Comparison of ENCODE assay signal across 8 mouse cellular contexts in genomic region chr2:115514831-115515428, GRCm38 (mm10).
DNase-seq lines count a peak whose midpoint lies in the region; ATAC-seq and TF ChIP-seq lines count a peak whose summit lies in the region.
"Had no signal": no experiment of that assay in that cellular context is flagged by ENCODE, and none has a peak within 500 bp of the region (broad histone marks: within the 10 kb centered on the region; RNA-seq: fewer than 3 reads in every experiment).

No protein-coding gene starts in this region.

- in situ Hi-C loops in CH12.LX (cut with MboI; ENCODE audit: low pct_ligation_motif_present, low pct_unique_long_range_greater_than_20kb, low sequenced_read_pairs): loop anchor here (10.0 kb wide), 1 partner anchor 590 kb away; no protein-coding TSS in a partner anchor

- H3K9me3 ChIP-seq in CH12.LX (replicated peaks; ENCODE audit: low read length): no peaks in the 10 kb centered on the region
- no peaks in the 10 kb centered on the region for H3K9me3 ChIP-seq in embryonic facial prominence, embryonic 11.5 days (replicated peaks; ENCODE audit: control insufficient read depth, low read length)
- no peaks in the 10 kb centered on the region for H3K9me3 ChIP-seq in hindbrain, embryonic 11.5 days (ENCODE audit: control insufficient read depth, low read length)
- H3K9me3 ChIP-seq in midbrain, embryonic 12.5 days: no peaks in the 10 kb centered on the region
- H3K9me3 ChIP-seq: megakaryocyte, embryonic 14.5 days had no signal

- H3K36me3 ChIP-seq in CH12.LX (replicated peaks in 1 of 2; ENCODE audit: control insufficient read depth in 1 of 2, insufficient read depth in 1 of 2, low read length in 1 of 2): no peaks in the 10 kb centered on the region
- no peaks in the 10 kb centered on the region for H3K36me3 ChIP-seq in embryonic facial prominence, embryonic 11.5 days (replicated peaks; ENCODE audit: control insufficient read depth, insufficient read depth, low read depth, low read length)
- H3K36me3 ChIP-seq in hindbrain, embryonic 11.5 days (ENCODE audit: control insufficient read depth, insufficient read depth, low read length): no peaks in the 10 kb centered on the region
- H3K36me3 ChIP-seq in midbrain, embryonic 12.5 days: no peaks in the 10 kb centered on the region

- no peak overlapping the region for H3K9ac ChIP-seq in CH12.LX (ENCODE audit: insufficient read depth, low read depth)
- H3K9ac ChIP-seq in embryonic facial prominence, embryonic 11.5 days (replicated peaks; ENCODE audit: low read length): no peak overlapping the region; the same call in 1 of the 2 replicates
- H3K9ac ChIP-seq in hindbrain, embryonic 11.5 days (ENCODE audit: low read depth, low read length): no peak overlapping the region
- H3K9ac ChIP-seq in midbrain, embryonic 12.5 days (replicated peaks): no peak overlapping the region

- H3K4me1 ChIP-seq in CH12.LX (ENCODE audit: control insufficient read depth in 1 of 2, insufficient read depth in 2 of 2): no peaks in the 10 kb centered on the region
- no peaks in the 10 kb centered on the region for H3K4me1 ChIP-seq in embryonic facial prominence, embryonic 11.5 days (ENCODE audit: control insufficient read depth, insufficient read depth, low read length)
- no peaks in the 10 kb centered on the region; the same call in 1 of the 2 replicates for H3K4me1 ChIP-seq in hindbrain, embryonic 11.5 days (replicated peaks; ENCODE audit: control insufficient read depth, insufficient read depth, low read length)
- H3K4me1 ChIP-seq in midbrain, embryonic 12.5 days: peaks cover 6% of the 10 kb centered on the region
- H3K4me1 ChIP-seq: megakaryocyte, embryonic 14.5 days had no signal

- H3K4me2 ChIP-seq in CH12.LX (ENCODE audit: insufficient read depth, low read depth, poor library complexity, severe bottlenecking): peak overlapping the region; percentile 88
- 0 out of 2 replicates have a peak overlapping the region, but pooled peaks have one; percentile 7 for H3K4me2 ChIP-seq in embryonic facial prominence, embryonic 11.5 days (ENCODE audit: low read depth, low read length)
- no peak overlapping the region for H3K4me2 ChIP-seq in hindbrain, embryonic 11.5 days (replicated peaks; ENCODE audit: low read depth, low read length)
- no peak overlapping the region for H3K4me2 ChIP-seq in midbrain, embryonic 12.5 days (replicated peaks)

- dilution Hi-C loops in CH12.LX (cut with MboI; ENCODE audit: extremely low pct_ligation_motif_present, extremely low pct_unique_long_range_greater_than_20kb, low sequenced_read_pairs): no loop called here

- no peaks in the 10 kb centered on the region for H3K79me2 ChIP-seq in CH12.LX (replicated peaks; ENCODE audit: control insufficient read depth, extremely low read depth, insufficient read depth, poor library complexity, severe bottlenecking)

- TF ChIP-seq RAD21 in CH12.LX (IDR thresholded peaks at IDR 0.05; ENCODE audit: low read depth, low read length): peak; percentile 94

- TF ChIP-seq CTCF in CH12.LX (conservative IDR thresholded peaks at IDR 0.05 in 1 of 2, IDR thresholded peaks at IDR 0.05 in 1 of 2; ENCODE audit: low read depth in 2 of 2, low read length in 2 of 2): peak; percentile 37 to 85; a peak in 3 of 4 replicates

- ATAC-seq in embryonic facial prominence, embryonic 11.5 days (replicated peaks; ENCODE audit: insufficient number of reproducible peaks, low FRiP score, low TSS enrichment, low read depth): no peak
- ATAC-seq in hindbrain, embryonic 11.5 days (ENCODE audit: low FRiP score): peak; percentile 85
- peak; percentile 62 for ATAC-seq in midbrain, embryonic 12.5 days (ENCODE audit: low FRiP score, low read depth)

- no peak overlapping the region for H3K27ac ChIP-seq in CH12.LX (ENCODE audit: insufficient read depth, low read depth)
- H3K27ac ChIP-seq in embryonic facial prominence, embryonic 11.5 days (replicated peaks; ENCODE audit: low read depth, low read length): no peak overlapping the region
- H3K27ac ChIP-seq in hindbrain, embryonic 11.5 days (ENCODE audit: low read depth, low read length): 0 out of 2 replicates have a peak overlapping the region, but pooled peaks have one; percentile 24
- no peak overlapping the region for H3K27ac ChIP-seq in midbrain, embryonic 12.5 days (replicated peaks)

- TF ChIP-seq EP300 in CH12.LX (IDR thresholded peaks at IDR 0.05; ENCODE audit: low read length): no peak

- no peaks in the 10 kb centered on the region for H3K27me3 ChIP-seq in CH12.LX (replicated peaks)
- H3K27me3 ChIP-seq in embryonic facial prominence, embryonic 11.5 days (ENCODE audit: control insufficient read depth, insufficient read depth, low read length): no peaks in the 10 kb centered on the region
- H3K27me3 ChIP-seq in hindbrain, embryonic 11.5 days (ENCODE audit: control insufficient read depth, insufficient read depth, low read length): no peaks in the 10 kb centered on the region
- H3K27me3 ChIP-seq in midbrain, embryonic 12.5 days: peaks cover 3% of the 10 kb centered on the region; the same call in 1 of the 2 replicates
- H3K27me3 ChIP-seq: megakaryocyte, embryonic 14.5 days had no signal

- TF ChIP-seq POLR2A in CH12.LX (IDR thresholded peaks at IDR 0.05; ENCODE audit: low read depth, low read length): no peak

- WGBS in embryonic facial prominence, embryonic 11.5 days: 10% methylated on average over 9 of the region's 9 CpGs
- 10% methylated on average over 9 of the region's 9 CpGs for WGBS in hindbrain, embryonic 11.5 days
- 11% methylated on average over 9 of the region's 9 CpGs for WGBS in midbrain, embryonic 12.5 days

- DNase-seq in CH12.LX (ENCODE audit: extremely low read depth): peak; percentile 57
- peak; percentile 17 for DNase-seq in MN1 (ENCODE audit: low spot score)
- DNase-seq in embryonic facial prominence, embryonic 11.5 days (ENCODE audit: low spot score): peak; percentile 73
- DNase-seq in hindbrain, embryonic 11.5 days (ENCODE audit: low spot score): peak; percentile 73
- DNase-seq in layer of hippocampus, adult 9-10 months (ENCODE audit: low spot score): peak; percentile 18
- DNase-seq in ovary, adult 18-20 months (ENCODE audit: low spot score): no peak

- no peak overlapping the region for H3K4me3 ChIP-seq in CH12.LX (replicated peaks in 1 of 3; ENCODE audit: low read depth in 2 of 3, low read length in 2 of 3, poor library complexity in 1 of 3)
- H3K4me3 ChIP-seq in embryonic facial prominence, embryonic 11.5 days (ENCODE audit: low read depth, low read length): no peak overlapping the region
- H3K4me3 ChIP-seq in hindbrain, embryonic 11.5 days (ENCODE audit: low read depth, low read length): no peak overlapping the region
- no peak overlapping the region for H3K4me3 ChIP-seq in midbrain, embryonic 12.5 days
- H3K4me3 ChIP-seq: megakaryocyte, embryonic 14.5 days had no signal

TF ChIP-seq in CH12.LX, 34 proteins besides CTCF, POLR2A, EP300 and RAD21:
- TF ChIP-seq SMC3 (IDR thresholded peaks at IDR 0.05; ENCODE audit: low read depth, low read length) (peak; percentile 87), ZNF384 (IDR thresholded peaks at IDR 0.05; ENCODE audit: low read depth, low read length) (no peak), RCOR1 (conservative IDR thresholded peaks at IDR 0.05; ENCODE audit: low read depth, low read length) (no peak), JUN (IDR thresholded peaks at IDR 0.05; ENCODE audit: insufficient read depth, low read depth, low read length) (no peak), ZMIZ1 (IDR thresholded peaks at IDR 0.05; ENCODE audit: low read depth, low read length) (no peak), PAX5 (IDR thresholded peaks at IDR 0.05; ENCODE audit: low read length) (no peak), ZC3H11A (IDR thresholded peaks at IDR 0.05; ENCODE audit: low read depth, low read length) (peak; percentile 52)

Comparison
In these comparisons a context has a peak if more than half of its experiments do, and no peak if none do; other contexts are left out.
1. H3K4me2 ChIP-seq: peak in CH12.LX (single experiment) and embryonic facial prominence, embryonic 11.5 days (single experiment); none in hindbrain, embryonic 11.5 days (single experiment) and midbrain, embryonic 12.5 days (single experiment).